Mouse (Mus musculus) CH12F3 (cell line): ENCODE results near the gene Notch1.

Source experiments
- in situ Hi-C: fragments of 300-500 bp; cut with MboI; formaldehyde crosslinking; loops from 2 replicates; pipeline ENCODE4 v1.14.3; 2020; ENCODE audit warnings: low sequenced_read_pairs

Gene Notch1

GRCm38 (mm10) chr2:26516275-26516674 is at the start of gene Notch1:
Gene Notch1, minus strand, starts transcription at chr2:26516663.
- in situ Hi-C loops: no loop called here

- in situ Hi-C loops: loop anchor here (10.0 to 25.0 kb wide), 2 partner anchors 241 to 404 kb away; no protein-coding TSS in a partner anchor
Observed at GRCm38 (mm10) chr2:26566221-26566620, 49.8 kb upstream of the Notch1 start.

GRCm38 (mm10) chr2:26561351-26562016 is 45.0 kb upstream of the Notch1 start:
- in situ Hi-C loops: loop anchor here (5.0 to 25.0 kb wide), 3 partner anchors 109 to 399 kb away; no protein-coding TSS in a partner anchor

GRCm38 (mm10) chr2:26560506-26560905 is 44.0 kb upstream of the Notch1 start:
- in situ Hi-C loops: loop anchor here (5.0 to 25.0 kb wide), 3 partner anchors 108 to 398 kb away; no protein-coding TSS in a partner anchor

GRCm38 (mm10) chr2:26556535-26556993 is 40.1 kb upstream of the Notch1 start:
- in situ Hi-C loops: loop anchor here (25.0 kb wide), 1 partner anchor 394 kb away; no protein-coding TSS in a partner anchor

GRCm38 (mm10) chr2:26555076-26555475 is 38.6 kb upstream of the Notch1 start:
- in situ Hi-C loops: loop anchor here (25.0 kb wide), 1 partner anchor 393 kb away; no protein-coding TSS in a partner anchor

GRCm38 (mm10) chr2:26553904-26554303 is 37.4 kb upstream of the Notch1 start:
- in situ Hi-C loops: loop anchor here (25.0 kb wide), 1 partner anchor 392 kb away; no protein-coding TSS in a partner anchor

- in situ Hi-C loops: loop anchor here (25.0 kb wide), 1 partner anchor 390 kb away; no protein-coding TSS in a partner anchor
Observed at GRCm38 (mm10) chr2:26552066-26552465, 35.6 kb upstream of the Notch1 start.

- in situ Hi-C loops: loop anchor here (25.0 kb wide), 1 partner anchor 389 kb away; no protein-coding TSS in a partner anchor
Observed at GRCm38 (mm10) chr2:26551446-26551845, 35.0 kb upstream of the Notch1 start.

- in situ Hi-C loops: loop anchor here (25.0 kb wide), 1 partner anchor 388 kb away; no protein-coding TSS in a partner anchor
Observed at GRCm38 (mm10) chr2:26550777-26551176, 34.3 kb upstream of the Notch1 start.

- in situ Hi-C loops: loop anchor here (25.0 kb wide), 1 partner anchor 388 kb away; no protein-coding TSS in a partner anchor
Observed at GRCm38 (mm10) chr2:26550205-26550604, 33.7 kb upstream of the Notch1 start.

GRCm38 (mm10) chr2:26549801-26550200 is 33.3 kb upstream of the Notch1 start:
- in situ Hi-C loops: loop anchor here (25.0 kb wide), 1 partner anchor 388 kb away; no protein-coding TSS in a partner anchor

- in situ Hi-C loops: no loop called here
Observed at GRCm38 (mm10) chr2:26547481-26547880, 31.0 kb upstream of the Notch1 start.

GRCm38 (mm10) chr2:26544265-26544664 is 27.8 kb upstream of the Notch1 start:
- in situ Hi-C loops: no loop called here

GRCm38 (mm10) chr2:26543768-26544167 is 27.3 kb upstream of the Notch1 start:
- in situ Hi-C loops: no loop called here

- in situ Hi-C loops: no loop called here
Observed at GRCm38 (mm10) chr2:26543155-26543554, 26.7 kb upstream of the Notch1 start.

GRCm38 (mm10) chr2:26541258-26541910 is 24.9 kb upstream of the Notch1 start:
- in situ Hi-C loops: no loop called here

- in situ Hi-C loops: no loop called here
Observed at GRCm38 (mm10) chr2:26540721-26541120, 24.3 kb upstream of the Notch1 start.

GRCm38 (mm10) chr2:26539516-26539915 is 23.1 kb upstream of the Notch1 start:
- in situ Hi-C loops: no loop called here

- in situ Hi-C loops: no loop called here
Observed at GRCm38 (mm10) chr2:26535517-26536045, 19.1 kb upstream of the Notch1 start.

- in situ Hi-C loops: no loop called here
Observed at GRCm38 (mm10) chr2:26534616-26535015, 18.2 kb upstream of the Notch1 start.
